Mouse (Mus musculus): ENCODE measurements around the gene Zfp184.
"Not testable (repeated sequence)": the region's sequence is repeated elsewhere in the genome, so short reads cannot be mapped to it uniquely, and the experiment has no call there.

Zfp184 gene

DNA sequence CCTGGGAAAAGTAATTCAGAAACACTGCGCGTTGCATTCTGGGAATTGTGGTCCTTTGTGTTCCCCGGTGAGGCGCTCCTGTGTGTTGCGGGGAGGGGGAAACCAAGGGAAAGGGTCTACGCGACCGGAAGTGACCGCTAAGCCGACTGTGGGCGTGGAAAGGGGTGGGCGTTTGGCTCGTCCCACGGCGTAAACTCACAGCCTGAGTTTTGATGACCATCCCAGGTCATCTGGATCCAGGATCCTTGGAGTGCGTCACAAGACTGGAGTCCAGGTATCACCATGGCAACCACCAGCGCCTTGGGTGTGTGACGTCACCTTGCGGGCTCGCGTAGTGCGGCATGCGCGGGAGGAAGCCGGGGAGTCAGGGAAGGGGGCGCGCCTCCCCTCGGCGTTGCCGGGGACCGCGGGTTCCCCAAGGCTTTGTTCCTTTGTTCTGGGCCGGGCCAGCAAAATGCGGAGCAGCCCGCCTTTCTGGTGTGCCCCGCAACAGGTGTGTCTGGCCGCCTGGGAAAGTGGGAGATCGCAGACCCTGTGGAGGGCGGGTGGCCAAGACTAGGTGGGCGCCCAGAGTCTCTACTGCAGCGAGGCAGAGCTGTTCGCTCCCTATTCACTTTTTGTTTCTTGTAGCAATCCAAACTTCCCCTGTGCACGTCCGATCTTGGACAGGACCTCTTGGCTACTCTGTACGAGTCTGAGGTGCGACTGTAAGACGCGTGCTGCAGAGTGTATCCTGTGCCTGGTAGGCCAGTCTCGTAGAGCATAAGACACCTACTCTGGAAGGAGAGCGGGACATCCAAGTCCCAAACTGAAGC is at the start of gene Zfp184:
Gene Zfp184 (plus strand): TSS at position 169 of the 815 bp plus-strand sequence.
- peak; percentile 90 for DNase-seq

- peak; percentile 54 for DNase-seq
Measured at GRCm38 (mm10) chr13:21896549-21897244, 48.2 kb upstream of the Zfp184 start.

DNA sequence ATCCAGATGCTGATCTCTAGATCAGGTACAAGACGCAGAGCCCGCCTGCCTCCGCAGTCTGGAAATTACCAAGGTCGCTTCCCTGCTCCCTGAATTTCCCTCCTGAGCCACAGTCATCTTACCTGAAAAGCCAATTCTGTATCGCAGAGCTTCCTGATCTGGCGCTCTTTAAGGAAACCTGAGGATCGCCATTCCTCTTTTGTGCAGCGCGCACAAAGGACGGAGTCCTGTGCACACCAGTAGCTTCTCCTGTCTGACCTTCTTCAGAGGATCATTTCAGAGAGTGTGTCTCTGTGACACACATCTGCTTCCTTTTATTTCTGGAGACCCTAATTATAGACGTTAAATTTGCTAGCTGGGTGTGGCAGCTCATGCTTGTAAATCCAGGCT is 47.7 kb upstream of the Zfp184 start:
- DNase-seq, result no peak

- not testable (repeated sequence) for DNase-seq
Measured at GRCm38 (mm10) chr13:21900870-21901565, 43.9 kb upstream of the Zfp184 start.

- no peak for DNase-seq
Measured at GRCm38 (mm10) chr13:21903500-21903899, 41.4 kb upstream of the Zfp184 start.

GRCm38 (mm10) chr13:21904090-21904489 is 40.8 kb upstream of the Zfp184 start:
- not testable (repeated sequence) for DNase-seq

GRCm38 (mm10) chr13:21906301-21906700 is 38.6 kb upstream of the Zfp184 start:
- DNase-seq, result no peak

- DNase-seq, result peak; percentile 33
Measured at GRCm38 (mm10) chr13:21906946-21907806, 37.7 kb upstream of the Zfp184 start.

DNA sequence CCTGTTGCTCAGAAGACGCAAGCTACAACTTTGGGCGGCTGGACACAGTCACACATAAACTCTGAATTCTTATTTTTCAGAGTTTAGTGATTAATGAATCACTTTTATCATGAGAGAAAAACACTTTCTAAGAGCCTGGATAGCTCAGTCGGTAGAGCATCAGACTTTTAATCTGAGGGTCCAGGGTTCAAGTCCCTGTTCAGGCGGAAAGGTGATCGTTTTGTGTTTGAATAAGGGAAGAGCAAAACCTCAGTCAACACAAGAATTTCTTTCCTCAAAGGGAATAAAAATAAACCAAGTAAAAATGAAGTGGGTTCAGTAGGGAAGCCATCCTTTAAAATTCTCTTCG is 37.1 kb upstream of the Zfp184 start:
- DNase-seq, result not testable (repeated sequence)

DNA sequence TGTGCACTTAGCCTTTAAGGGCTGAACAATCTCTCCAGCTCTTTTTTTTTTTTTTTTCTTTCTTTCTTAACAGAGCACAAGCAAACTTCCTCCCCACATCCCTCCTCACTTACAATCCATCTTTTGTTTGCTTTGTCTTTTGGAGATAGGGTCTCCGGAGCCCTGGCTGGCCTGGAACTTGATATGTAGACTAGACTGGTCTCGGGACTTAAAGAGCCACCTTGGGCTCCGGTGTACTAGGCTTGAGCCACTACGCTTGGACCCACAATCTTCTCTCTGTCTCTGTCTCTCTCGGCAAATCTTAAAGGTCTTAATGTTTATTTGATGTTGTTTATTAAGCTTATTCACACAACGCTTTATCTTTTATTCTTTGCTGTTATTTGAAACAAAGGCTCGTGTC is 34.2 kb upstream of the Zfp184 start:
- no peak for DNase-seq

DNA sequence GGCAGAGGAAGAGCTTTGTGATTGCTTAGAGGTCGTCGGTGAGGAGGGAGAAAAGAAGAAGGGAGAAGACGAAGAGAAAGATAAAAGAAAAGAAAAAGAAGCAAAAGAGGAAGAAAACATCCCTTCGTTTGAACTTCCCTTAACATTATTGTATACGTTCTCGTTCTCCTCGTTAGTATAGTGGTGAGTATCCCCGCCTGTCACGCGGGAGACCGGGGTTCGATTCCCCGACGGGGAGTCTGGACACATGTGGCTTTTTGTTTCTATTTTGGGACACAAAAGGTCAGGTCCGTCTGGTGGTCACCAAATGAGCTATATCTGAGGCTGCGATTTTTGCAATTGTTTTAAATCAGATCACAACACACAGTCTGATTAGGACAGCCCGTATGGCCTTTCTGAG is 33.7 kb upstream of the Zfp184 start:
- DNase-seq, result peak; percentile 78

- DNase-seq, result no peak
Measured at GRCm38 (mm10) chr13:21913854-21914253, 31.0 kb upstream of the Zfp184 start.

DNA sequence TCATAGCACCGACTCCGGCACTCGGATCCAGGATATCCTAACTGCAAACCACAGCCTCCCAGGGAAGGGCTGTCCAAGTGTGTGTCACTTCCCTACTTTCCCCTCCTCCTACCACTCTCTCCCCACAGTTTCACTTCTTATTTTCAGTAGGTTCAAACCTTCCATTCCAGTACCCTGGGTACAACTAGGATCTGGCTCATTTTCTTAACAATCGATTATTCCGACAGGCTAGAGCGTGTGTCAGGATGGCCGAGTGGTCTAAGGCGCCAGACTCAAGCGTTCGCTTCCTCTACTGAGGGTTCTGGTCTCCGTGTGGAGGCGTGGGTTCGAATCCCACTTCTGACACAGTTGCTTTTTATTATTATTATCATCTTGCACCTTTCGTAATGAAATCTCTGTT is 30.3 kb upstream of the Zfp184 start:
- DNase-seq, result peak; percentile 43

GRCm38 (mm10) chr13:21915487-21915886 is 29.4 kb upstream of the Zfp184 start:
- no peak for DNase-seq

GRCm38 (mm10) chr13:21916056-21916455 is 28.8 kb upstream of the Zfp184 start:
- DNase-seq, result no peak

GRCm38 (mm10) chr13:21917040-21917439 is 27.9 kb upstream of the Zfp184 start:
- DNase-seq, result peak; percentile 80

DNA sequence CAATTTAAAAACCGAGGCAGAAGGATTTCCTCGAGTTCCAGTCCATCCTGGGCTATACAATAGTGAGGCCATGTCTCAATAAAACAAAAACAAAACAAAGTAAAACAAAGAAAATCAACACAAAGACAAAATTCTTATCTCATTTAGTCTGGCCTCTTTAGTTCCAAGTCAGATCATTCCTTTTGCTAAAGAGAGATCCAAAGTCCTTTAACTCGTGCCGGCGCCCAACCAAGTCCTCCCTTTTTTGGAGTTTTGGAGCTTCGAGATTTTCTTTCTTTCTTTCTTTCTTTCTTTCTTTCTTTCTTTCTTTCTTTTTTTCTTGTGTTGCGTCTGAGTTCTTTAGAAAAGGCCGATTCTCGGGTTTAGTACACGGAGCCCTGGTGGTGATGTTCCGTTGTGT is 27.4 kb upstream of the Zfp184 start:
- DNase-seq, result no peak

DNA sequence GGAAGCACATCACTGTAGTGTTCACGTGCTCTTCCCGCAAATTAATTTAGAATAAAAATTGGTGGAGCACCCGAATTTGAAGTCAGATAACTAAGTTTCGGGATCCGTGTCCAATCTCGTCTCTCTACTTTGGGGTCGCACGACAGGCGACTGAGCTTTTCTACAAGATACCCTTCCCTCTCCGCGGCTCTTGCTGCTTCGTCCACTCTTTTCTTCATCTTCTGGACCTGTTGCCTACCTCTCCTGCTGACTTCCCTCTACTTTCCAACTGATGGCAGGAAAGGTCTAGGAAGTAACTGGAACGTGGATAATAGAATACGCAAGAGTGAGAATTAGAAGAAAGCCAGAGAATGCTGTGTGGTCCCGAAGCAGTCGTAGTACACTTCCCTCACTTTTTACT is 26.9 kb upstream of the Zfp184 start:
- DNase-seq, result peak; percentile 15

DNA sequence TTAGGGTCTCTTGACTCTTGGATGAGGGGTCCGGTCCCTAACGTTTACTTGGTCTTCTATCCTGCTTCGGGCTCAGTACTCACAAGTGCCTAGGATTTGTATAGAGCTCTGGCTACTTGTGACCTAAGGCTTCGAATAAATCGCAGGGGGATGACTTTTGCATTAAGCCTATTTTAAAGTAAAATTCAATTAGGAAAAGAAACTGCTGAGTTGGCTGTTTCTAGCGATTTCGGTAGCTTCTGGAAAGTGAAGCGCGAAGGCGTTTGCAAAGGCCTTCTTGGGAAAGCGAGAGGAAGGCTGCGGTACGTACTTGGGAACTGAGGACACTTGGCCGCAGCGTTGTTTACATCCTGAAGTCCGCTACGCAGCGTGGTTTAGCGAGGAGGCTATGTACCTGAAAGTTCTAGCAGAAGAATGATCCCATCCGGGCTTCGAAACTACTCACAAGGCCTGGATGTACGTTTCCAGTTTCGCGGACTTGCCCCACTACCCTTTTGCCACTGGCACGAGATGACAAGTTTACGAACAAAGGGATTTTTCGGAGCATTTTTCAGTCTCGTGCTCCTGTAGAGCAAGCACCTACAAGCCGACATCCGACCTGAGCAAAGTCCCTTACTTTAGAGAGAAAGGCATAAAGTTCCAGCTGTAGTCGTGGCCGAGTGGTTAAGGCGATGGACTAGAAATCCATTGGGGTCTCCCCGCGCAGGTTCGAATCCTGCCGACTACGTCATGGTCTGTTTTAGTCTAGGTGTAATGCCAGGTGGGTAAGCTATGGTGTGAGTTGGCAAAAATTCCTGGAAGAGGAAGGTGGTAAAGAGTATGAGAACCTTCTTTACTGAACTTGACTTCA is 26.1 kb upstream of the Zfp184 start:
- DNase-seq, result peak; percentile 83

GRCm38 (mm10) chr13:21919836-21920431 is 25.0 kb upstream of the Zfp184 start:
- DNase-seq, result peak; percentile 47

DNA sequence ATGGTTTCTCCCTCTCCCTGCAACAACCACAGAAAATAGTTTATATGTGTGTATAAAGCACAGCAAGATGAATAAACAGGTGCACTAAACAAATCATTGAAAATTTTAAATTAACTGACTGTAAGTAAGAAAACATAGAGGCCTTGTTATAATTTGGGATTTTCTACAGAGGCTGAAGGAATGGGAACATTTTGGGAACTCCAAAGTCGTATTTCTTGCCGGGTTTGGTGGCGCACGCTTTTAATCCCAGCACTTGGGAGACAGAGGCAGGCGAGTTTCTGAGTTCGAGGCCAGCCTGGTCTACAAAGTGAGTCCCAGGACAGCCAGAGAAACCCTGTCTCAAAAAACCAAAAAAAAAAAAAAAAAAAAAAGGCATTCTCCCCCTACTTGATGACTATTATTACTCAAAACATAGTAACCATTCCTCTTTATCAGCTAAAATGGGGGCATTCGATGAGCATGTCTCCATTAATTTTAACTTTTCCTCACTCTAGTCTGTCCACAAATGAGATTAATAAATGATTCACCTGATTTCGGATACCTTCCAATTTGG is 24.1 kb upstream of the Zfp184 start:
- no peak for DNase-seq

Data from thymus, postnatal 4 days (tissue).